Mouse (Mus musculus): ENCODE measurements at regions not wholly inside any gene's neighbourhood (a gene's known extent, or its start where the extent isn't known, plus 50 kb on each side); places are given as distances from the start of the nearest gene placed in this dataset.
"Not testable (repeated sequence)": the region's sequence is repeated elsewhere in the genome, so short reads cannot be mapped to it uniquely, and the experiment has no call there.

DNA sequence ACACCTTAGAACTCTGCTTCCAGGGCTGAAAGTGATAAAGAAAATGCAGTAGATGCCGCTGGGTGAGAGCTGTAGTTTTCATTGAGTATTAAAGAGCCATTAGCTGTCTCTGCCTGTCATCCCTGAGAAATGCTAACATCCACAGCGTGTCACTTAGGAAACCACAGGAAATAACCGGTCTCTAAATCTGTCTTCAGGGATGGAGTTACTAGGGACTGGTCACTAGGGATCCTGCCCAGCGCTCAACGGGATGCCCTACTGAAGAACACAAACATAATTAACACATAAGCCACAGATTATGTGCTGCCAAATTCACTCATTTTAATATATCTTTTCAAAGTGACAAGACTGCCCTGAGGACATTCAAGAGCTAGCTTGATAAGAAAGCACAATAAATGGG, 329.3 kb upstream of the Cdh4 start:
- in situ Hi-C loops (cut with MboI): no loop called here

DNA sequence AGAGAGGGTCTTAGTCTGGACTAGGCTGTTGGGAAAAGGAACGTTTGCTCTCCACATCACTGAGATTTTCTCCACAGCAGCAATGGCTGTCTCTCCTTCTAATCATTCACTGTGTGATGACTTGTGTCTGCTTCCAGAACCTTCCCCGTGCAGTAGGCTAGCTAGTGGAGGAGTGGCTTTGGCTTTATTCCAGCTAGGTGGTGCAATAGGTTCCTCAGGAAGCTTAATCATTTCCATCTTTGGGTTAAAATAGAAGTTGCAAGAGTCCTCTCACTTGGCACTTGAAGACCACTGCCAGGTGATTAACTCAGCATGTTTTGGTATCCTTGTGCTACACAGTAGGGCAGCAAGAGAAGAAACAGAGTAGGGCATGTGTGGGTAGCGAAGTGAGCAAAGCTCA, 314.2 kb upstream of the Cdh4 start:
- in situ Hi-C loops (cut with MboI): no loop called here

DNA sequence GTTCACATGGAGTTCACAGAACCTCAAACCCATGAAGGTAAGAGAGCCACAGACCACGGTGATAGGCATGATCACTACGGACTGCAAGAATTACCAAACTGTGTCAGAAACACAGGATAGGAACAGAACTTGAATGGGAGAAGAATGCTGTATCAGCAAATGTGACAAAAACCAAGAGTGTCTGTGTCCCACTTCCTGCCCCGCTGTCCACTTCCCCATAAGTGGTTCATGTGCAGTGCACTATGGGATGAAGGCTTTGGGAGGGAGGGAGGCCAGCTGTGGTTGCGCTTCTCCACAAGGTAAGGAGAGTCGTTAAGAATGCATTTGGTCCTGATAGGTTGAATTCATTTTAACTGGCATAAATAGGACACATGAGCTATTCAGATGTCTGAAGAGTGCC, 313.8 kb upstream of the Cdh4 start:
- in situ Hi-C loops (cut with MboI): no loop called here

DNA sequence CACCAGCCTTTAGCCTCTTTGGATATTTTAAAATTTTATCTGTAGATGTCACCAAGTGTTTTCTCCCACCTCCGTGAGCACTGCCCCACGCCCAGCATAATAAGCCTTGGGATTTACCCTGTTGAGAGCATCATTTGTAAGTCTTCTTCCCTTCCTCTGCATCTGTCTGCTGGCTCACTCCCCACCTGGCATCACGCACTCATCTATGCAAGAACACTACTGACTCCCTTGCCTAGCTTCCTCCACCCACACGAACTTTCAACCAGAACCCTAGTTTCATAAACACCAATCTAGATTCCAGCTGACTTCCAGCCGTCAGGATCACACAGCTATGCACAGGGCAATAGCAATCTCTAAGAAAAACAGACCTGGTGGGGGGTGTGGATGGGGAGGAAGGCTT, 311.2 kb upstream of the Cdh4 start:
- in situ Hi-C loops (cut with MboI): no loop called here

DNA sequence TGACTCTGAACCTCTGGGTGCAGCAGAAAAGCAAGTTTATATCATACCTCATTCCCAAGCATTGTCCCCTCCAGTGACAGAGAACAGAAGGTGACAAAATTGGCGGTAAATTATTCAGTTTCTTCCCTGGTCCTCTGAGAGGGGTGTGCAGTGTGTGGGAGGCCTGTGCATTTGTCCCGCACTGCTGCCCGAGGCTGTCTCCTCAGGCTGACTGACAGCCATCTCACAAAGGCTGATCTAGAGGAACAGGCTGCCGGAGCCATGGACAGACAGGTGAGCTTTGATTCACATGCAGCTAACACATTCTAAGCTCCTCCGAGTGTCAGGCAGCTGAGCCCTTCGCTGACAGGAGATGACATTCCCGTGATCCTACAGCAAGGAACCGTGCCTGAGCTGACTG, 299.9 kb upstream of the Cdh4 start:
- in situ Hi-C loops (cut with MboI): no loop called here

DNA sequence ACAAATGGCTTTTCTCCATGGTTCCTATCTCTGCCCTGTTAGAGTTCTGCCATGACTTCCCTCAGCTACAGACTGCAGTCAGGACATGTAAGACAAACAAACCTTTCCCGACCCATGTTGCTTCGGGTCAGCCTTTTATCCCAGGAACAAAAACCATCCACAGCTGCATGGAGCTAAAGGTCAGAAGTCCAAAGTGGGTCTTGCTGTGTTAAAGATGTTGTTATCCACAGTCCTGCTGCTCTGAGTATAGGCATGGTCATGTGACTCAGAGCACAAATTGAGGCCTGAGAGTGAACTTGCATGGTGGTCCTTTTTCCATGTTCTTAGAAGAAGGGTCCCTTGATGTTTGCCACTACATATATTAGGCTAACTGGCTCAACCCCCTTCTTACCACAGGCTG, 296.5 kb upstream of the Cdh4 start:
- in situ Hi-C loops (cut with MboI): no loop called here

DNA sequence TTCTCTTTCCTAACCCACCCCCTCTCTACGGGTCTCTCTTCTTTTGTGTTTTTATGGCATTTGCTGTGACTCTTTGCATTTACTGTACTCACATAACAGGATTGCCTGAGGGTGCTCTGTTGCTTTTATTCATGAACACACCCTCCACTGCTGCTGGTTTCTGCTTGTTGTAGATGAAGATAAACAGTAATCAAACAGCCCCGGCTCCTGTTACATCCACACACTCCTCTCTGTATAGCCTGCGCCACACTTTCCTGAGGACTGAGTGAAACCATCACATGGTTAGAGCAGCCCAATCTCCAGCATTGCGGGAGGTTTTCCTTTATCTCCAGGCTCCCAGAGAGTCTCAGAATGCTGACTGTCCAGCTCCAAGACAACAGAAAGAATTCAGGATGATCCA, 296.0 kb upstream of the Cdh4 start:
- in situ Hi-C loops (cut with MboI): no loop called here

DNA sequence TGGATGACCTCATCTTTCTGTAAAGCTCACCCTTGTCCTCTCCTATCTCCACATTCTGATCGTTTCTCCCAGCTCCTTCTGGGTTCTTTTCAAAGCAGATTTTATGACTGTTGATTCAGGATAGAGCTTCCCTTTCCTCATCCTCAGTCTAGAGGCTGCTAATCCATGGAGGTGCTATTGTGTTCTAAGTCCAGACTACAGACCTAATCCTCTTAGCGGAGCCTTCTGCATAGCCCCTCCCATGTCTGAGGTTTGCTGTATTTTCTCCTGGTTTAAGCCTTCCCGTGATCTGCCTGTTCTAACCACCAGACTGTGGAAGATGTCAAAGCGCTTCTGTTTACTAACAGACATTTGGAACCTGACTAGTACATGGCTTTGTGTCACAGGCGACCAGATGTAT, 294.0 kb upstream of the Cdh4 start:
- in situ Hi-C loops (cut with MboI): no loop called here

DNA sequence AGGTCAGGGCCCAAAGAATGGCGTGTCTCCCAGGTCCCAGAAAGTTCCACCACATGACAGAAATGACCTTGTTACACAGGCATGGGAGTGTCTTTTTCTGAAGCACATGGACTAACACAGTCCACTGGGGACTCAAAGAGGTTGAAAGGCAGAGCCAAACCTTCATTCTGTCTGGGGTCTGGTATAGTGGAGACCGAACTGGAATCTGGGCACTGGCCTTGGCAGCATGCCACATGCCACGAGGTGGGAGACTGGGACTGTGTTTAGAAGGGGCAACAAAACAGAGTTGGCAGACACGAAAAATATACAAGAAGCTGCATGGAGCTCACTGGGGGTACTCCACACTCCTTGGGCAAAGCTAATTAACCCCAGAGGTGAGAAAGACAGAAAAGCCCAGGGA, 293.6 kb upstream of the Cdh4 start:
- in situ Hi-C loops (cut with MboI): no loop called here

DNA sequence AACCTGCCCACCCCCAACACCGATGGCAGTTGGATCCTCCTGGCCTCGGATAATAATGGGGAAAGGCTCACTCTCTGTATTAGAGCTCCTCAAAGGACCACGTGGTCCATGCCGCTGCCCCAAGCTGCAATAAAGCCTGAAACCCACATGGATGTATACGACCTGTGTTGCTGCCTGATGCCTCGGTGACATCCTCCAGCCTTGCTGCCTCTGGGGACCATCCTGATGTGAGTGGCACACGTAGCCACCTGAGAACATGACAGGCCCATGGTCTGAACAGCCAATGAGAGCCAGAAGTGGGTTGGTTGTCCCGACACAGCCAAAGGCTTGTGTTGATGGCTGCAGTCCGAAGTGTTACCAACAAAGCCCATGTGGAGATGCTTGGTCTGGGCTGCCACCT, 283.4 kb upstream of the Cdh4 start:
- in situ Hi-C loops (cut with MboI): no loop called here

DNA sequence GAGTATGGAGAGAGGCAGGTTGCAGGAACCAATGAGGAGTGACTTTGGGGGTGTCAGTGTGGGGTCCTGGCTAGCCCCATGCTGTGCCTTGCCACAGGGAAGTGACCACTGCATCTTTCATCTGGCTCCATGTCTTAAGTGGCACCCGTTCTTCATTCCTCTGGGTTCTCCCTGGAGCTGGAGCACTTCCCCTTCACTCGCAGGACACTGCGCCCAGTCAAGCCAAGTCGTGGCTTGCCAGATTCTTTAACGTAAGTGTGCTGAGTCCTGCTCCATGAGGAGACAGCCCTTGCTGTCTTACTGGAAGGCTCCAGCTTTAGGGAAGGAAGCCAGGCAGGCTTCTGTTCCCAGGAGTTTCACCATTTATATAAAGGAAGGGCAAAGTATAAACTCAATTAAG, 279.1 kb upstream of the Cdh4 start:
- in situ Hi-C loops (cut with MboI): no loop called here

DNA sequence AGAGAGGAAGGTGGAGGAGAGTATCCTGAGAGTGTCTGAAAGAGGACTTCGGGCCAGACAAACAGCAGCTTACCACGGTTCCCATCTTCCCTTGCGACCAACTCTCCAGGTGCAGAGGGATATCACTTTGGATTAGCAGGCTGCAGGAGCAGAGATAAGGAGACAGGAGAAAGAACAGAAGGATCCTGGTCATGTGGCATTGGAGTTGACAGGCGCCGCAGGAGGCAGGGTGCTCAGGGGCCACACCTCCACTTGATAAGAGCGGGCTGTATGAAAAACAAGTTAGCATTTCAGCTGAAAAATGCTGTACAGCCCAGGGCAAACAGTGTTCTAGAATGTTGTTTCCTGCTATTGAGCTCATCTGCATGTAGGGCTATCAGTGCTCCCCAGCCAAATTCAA, 272.1 kb upstream of the Cdh4 start:
- in situ Hi-C loops (cut with MboI): no loop called here

DNA sequence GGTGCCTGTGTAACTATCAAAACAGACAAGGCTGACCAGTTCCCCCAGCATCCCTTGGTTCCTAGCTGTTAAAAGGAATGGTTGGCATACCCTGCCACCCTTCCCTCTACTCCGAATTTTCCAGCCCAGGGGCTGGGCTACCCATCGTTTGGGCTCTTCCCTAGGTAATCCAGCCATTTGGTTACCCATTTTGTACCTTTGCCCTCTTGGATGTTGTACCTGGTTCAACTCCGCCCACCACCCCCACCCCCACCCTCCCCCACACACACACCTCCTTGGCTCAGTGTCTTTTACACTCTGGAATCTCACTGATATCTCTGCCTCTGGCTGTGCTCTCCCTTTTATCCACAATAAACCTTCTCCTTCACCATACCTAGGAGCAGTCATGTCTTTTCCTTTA, 271.6 kb upstream of the Cdh4 start:
- in situ Hi-C loops (cut with MboI): no loop called here

DNA sequence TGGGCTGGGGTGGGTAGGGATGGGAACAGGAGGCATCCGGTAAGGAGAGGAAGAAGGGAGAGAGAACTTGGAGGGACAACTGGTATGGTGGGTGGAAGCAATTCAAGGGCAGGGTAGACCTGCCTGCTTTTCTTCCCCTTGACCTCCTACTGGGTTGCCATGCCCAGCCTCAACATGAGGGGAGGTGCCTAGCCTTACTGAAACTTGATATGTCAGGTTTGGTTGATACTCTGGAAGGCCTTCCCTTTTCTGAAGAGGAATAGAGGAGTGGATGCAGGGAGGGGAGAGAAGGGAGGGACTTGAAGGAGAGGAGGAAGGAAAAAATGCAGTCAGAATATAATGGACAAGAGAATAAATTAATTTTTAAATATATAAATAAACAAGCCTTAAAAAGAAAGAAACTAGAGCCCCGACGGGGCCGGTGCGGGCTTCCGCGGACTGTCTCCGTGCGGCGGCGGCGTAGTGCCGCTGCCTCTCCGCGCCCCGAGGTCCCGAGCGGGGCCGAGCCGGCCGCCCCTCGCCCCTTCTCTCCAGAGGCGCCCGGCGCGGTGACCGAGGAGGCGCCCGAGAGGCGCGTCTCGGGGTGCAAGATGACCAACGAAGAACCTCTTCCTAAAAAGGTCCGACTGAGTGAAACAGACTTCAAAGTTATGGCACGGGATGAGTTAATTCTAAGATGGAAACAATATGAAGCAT, 265.2 kb upstream of the Cdh4 start:
- in situ Hi-C loops (cut with MboI): not testable (repeated sequence)

DNA sequence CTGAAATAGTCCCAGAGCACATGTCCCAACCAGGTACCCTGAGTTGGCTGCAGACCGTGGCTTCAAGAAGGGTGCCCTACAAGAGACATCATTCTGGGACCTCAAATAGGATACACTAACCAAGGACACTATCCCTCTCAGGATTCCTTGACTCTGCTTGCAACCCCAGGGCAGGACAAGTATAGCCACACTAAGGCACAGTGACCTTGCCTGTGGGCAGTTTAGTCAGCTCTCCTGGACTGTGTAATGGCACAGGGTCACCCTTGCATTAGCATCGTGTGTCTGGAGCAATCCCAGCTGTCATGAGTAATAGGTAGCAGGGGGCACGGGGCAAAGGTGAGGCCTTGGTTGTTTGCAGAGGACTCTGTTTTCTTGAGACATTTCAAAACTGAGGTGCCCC, 260.9 kb upstream of the Cdh4 start:
- in situ Hi-C loops (cut with MboI): no loop called here

DNA sequence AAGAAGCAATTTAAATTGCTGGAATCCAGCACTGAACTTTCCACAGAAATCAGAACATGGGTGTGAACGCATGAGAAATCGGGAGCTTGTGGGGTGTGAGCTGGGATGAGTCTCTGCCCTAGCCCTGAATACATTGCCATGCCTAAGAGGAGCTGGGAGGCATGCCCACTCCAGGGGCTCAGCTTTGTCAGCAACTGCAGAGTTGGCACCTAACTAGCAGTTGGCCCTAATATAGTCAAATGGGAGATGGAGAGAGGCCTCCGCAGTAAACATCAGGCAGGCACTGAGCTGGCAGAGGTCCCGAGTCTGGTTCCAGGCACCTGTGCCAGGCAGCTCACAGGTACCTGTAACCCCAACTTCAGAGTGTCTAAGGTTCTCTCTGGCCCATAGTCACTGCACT, 260.1 kb upstream of the Cdh4 start:
- in situ Hi-C loops (cut with MboI): no loop called here

DNA sequence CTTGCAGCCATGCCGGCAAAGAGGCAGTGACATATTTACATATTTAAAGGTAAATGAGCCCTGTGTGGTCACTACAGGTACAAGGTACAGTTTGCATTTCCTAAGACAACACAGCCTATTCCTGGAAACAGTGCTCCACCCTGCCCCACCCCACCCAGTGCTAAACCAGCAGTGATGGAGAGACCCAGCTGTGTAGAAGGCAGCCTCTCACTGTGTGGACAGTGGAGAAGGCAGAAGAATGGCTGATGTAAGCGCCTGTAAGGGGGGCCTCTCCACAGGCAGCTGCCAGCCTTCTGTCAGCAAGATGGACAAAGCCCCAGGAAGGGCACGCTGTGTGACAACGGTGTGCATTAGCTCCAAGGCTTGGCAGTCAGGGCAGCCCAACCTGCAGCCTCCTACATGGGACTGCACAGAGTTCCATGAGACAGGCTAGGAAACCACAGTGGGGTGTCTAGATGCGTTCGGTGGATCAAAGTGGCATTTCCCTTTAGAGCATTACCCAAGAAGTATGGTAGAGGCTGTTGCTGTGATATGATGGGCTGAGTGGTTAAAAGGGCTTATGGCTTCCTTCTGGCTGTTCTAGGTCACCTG, 249.2 kb upstream of the Cdh4 start:
- in situ Hi-C loops (cut with MboI): no loop called here

DNA sequence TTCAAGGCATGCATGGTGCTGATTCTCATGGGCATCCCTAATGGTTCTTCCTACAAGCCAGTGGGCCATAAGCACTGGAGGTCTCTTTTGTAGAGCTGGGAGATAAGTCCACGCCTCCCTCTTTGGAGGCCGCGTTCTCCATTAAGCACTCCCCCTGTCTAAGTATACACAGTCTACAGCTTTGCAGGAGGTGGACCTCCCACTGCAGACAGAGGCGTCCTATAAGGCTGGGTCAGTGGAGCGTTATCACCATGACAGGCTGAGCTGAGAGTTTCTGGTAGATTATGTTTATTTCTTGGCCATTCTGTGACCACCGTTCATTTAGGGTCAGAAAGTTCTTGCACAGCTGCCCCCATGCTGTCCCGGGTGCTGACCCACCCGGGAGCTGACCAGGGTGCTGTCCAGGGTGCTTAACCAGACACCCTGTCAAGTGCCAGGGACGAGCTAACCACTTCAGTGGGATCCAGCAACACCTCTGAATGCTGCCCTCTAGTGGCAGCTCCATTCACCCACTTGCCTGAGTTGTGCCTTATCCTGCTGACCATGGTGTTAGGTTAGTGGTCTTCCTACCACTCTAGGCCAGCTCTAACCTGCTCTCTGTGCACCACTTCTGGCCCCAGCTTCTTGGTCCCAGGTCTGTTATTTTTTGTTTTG, 248.6 kb upstream of the Cdh4 start:
- in situ Hi-C loops (cut with MboI): no loop called here

DNA sequence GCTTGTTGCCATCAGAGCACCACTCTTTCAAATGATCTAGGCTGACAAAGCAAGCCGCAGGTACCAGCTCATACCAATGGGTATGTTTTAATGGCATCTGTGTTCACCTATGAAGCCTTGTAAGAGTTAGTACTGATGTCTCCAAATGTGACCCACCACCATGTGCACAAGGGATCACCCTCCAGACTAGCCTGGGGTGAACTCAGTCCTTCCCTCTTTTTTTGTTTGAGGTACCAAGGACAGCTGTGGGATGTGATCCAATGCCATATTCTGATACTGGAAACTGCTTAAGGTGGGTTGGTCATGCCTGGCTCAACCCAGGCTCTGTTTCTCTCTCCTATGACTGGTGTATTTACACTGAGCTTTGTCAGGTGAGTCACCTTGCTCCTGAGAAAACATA, 244.8 kb upstream of the Cdh4 start:
- in situ Hi-C loops (cut with MboI): no loop called here

DNA sequence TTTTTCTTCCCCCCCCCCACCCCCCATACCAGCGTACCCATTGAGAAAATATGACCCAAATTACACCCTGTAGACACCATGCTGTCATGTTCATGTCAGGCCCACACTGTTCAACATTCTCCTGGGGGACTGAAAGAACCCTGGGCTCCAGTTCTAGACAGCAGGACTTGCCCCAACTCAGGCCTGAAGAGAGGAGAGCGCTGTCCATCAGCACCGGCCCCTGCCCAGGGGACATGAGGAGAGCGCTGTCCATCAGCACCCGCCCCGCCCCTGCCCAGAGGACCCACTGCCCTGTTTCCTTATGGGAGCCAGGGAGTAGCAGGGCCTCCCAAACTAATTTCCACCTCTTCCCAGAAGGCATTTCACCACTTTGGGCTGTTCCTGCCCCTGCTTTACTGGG, 241.7 kb upstream of the Cdh4 start:
- in situ Hi-C loops (cut with MboI): no loop called here

DNA sequence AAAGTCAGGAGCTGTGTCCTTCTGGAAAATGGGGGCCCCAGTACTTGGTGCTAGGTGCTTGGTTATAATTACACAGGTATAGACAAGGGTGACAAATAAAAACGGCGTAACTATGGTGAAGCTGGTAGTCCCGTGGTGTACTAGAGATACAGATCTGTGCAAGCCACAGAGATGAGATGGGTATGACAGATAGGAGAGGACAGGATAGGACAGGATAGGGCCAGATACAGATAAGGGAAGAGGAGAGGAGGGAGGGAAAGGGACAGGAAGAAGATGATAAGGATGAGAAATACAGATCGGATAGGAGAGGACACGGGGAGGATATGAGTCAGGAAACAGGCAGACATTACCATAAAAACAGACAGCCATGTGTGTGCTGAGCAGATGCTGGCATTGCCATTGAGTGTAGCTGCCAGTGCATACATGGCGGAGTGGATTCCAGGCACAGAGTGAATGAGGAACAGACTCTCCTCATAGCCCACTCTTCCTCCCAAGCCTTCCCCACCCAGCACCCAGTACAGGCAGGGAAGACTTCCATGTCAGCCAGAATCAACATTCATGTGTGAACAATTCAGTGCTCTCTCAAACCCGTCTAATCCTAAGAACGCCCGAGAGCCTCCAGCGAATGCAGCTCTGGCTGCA, 231.9 kb upstream of the Cdh4 start:
- in situ Hi-C loops (cut with MboI): no loop called here

DNA sequence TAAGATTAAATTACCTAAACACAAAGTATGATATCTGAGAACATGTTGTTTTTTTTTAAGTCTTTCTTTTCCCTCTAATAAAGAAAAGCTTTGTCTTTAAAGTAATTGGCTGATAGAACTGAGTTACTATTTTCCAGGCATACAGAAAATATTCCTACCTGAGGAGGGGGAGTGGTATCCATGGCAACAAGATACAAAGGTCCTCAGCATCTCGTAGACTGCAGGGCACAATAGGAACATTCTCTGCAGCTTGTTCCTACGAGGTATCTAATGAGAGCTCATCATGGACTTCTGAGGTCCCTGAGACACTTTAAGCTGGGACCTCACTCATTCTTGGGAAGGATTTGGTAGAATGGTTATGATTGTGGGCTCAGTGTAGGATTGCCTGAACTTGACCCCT, 225.5 kb upstream of the Cdh4 start:
- in situ Hi-C loops (cut with MboI): no loop called here

DNA sequence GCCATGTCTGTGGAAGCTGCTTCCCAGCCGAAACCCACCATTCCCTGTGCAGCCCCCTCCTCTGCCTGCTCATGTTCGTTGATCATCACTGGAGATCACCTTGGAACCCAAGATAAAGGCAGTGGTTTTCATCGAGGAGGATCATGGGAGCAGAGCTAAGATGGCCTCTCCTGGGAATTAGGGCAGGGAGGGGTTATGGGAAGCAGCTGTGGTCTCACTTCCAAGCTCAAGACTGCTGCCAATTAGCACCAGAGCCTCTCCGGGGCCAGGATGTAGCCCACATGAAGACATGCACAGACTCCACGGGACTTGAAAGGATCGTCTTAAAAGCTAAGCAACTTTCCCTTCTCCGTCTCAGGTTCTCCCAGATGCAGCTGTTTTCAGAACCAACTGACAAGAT, 214.1 kb upstream of the Cdh4 start:
- in situ Hi-C loops (cut with MboI): no loop called here
